Mouse (Mus musculus): ENCODE data around the gene Mis18bp1.
"Not testable (repeated sequence)": the region's sequence is repeated elsewhere in the genome, so short reads cannot be mapped to it uniquely, and the experiment has no call there.

Gene Mis18bp1

GRCm38 (mm10) chr12:65172021-65172951 is at the start of gene Mis18bp1:
Mis18bp1 (minus strand) TSS chr12:65172604.
- in situ Hi-C loops (cut with MboI, MseI) = no loop called here

- in situ Hi-C loops (cut with MboI, MseI) = no loop called here
These were observed 44.0 kb upstream of the Mis18bp1 start for GRCm38 (mm10) chr12:65216404-65216840.

GRCm38 (mm10) chr12:65206431-65206830 is 34.0 kb upstream of the Mis18bp1 start:
- in situ Hi-C loops (cut with MboI, MseI) = no loop called here

- in situ Hi-C loops (cut with MboI, MseI) = no loop called here
These were observed 29.4 kb upstream of the Mis18bp1 start for GRCm38 (mm10) chr12:65201812-65202211.

GRCm38 (mm10) chr12:65194003-65194530 is 21.7 kb upstream of the Mis18bp1 start:
- in situ Hi-C loops (cut with MboI, MseI) = loop anchor here (5.0 kb wide), 1 partner anchor 83 kb away; no protein-coding TSS in a partner anchor

GRCm38 (mm10) chr12:65189213-65189612 is 16.8 kb upstream of the Mis18bp1 start:
- in situ Hi-C loops (cut with MboI, MseI) = no loop called here

GRCm38 (mm10) chr12:65187365-65187764 is 15.0 kb upstream of the Mis18bp1 start:
- in situ Hi-C loops (cut with MboI, MseI) = no loop called here

- in situ Hi-C loops (cut with MboI, MseI) = no loop called here
These were observed 1.3 kb upstream of the Mis18bp1 start for GRCm38 (mm10) chr12:65173736-65174135.

GRCm38 (mm10) chr12:65172959-65173358 is 555 bp upstream of the Mis18bp1 start:
- in situ Hi-C loops (cut with MboI, MseI) = not testable (repeated sequence)

- in situ Hi-C loops (cut with MboI, MseI) = not testable (repeated sequence)
These were observed 36.3 kb downstream of the Mis18bp1 start for GRCm38 (mm10) chr12:65136121-65136520.

- in situ Hi-C loops (cut with MboI, MseI) = no loop called here
These were observed 53.0 kb downstream of the Mis18bp1 start for GRCm38 (mm10) chr12:65119451-65119850.

- in situ Hi-C loops (cut with MboI, MseI) = no loop called here
These were observed 53.4 kb downstream of the Mis18bp1 start for GRCm38 (mm10) chr12:65118968-65119367.

- in situ Hi-C loops (cut with MboI, MseI) = not testable (repeated sequence)
These were observed 57.4 kb downstream of the Mis18bp1 start for GRCm38 (mm10) chr12:65114978-65115377.

GRCm38 (mm10) chr12:65113925-65114324 is 58.5 kb downstream of the Mis18bp1 start:
- in situ Hi-C loops (cut with MboI, MseI) = no loop called here

- in situ Hi-C loops (cut with MboI, MseI) = no loop called here
These were observed 59.6 kb downstream of the Mis18bp1 start for GRCm38 (mm10) chr12:65112811-65113210.

- in situ Hi-C loops (cut with MboI, MseI) = no loop called here
These were observed 60.9 kb downstream of the Mis18bp1 start for GRCm38 (mm10) chr12:65111503-65111902.

GRCm38 (mm10) chr12:65108746-65109145 is 63.7 kb downstream of the Mis18bp1 start:
- in situ Hi-C loops (cut with MboI, MseI) = no loop called here

Data from T-helper 1 cell (primary cell).